Mouse (Mus musculus) thymus, postnatal 0 days (tissue): ENCODE results near the gene Camta1. TPM values are rescaled to one million over a fixed set of nuclear protein-coding genes. Genes with fewer than 3 reads are reported as not detected.

Source experiments
- DNase-seq: peaks from one replicate; pipeline ENCODE4 v3.0.0-alpha.2; 2015; ENCODE audit warnings: low spot score
- polyA plus RNA-seq: library from polyadenylated mRNA; unstranded; fragments of >200 nt; fragmentation: Nextera tagmentation; extraction: Ambion mirVana; gene quantifications from 2 replicates; pipeline ENCODE4 v1.2.1, GENCODE M21; 2015

Gene Camta1
- polyA plus RNA-seq, 1 experiment from 2014 or later = 122 TPM

GRCm38 (mm10) chr4:151401685-151402397 lies 459.8 kb downstream of the Camta1 start:
- no peak for DNase-seq

- DNase-seq = no peak
These were observed 465.1 kb downstream of the Camta1 start for GRCm38 (mm10) chr4:151396536-151396935.

DNA sequence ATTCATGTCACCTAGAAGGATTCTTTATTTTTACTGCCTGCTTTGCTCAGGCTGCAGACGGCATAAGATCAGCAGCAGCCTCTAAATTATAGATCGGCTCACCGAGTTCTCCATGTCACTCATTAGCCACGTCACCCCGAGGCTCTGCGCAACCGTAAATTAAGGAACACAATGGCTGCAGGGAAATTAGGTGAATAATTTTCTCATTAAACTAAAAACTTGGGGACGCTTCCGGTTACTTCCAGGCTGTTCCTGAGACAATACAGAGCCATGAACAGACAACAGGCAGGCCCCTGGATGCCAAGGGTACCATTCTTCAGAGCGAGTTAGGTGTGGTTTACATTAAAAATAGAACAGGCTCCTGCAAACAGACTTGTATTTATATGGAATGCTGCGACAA lies 472.3 kb downstream of the Camta1 start:
- no peak for DNase-seq

DNA sequence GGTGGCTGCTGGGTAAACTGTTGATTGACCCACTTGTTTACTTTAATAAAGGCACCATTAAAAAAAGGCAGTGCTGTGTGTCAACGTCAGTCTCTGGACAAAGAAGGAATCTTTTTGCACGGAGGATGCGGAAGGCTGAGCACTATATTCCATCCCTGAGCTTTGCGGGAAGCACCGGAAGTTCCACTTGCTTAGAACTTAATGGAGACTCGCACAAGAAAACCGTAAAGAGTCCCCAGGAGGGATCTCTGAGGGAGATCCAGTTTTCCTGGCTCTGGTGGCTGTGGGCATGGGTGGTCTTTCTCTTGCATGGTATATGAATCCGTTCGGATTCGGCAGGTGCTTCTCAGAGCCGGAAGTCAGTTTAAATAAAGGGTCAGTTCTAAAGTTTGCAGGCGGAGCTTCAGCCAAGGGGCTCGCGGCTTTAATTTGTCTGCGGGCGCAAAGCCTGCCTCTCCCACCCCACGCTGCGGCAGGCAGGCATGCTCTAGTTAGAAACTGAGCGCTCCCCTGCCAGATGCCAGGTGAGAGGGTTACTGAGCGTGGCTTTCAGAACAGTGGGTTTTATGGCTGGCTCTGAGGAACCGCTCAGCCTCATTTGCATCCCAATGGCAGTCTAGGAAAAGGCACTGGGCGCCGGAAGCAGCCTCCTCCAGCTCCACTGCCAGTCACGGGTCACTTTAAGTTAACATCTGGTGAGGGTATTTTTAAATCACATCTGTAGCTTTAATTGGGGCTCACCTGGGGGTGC lies 474.8 kb downstream of the Camta1 start:
- no peak for DNase-seq

- no peak for DNase-seq
These were observed 475.5 kb downstream of the Camta1 start for GRCm38 (mm10) chr4:151385985-151386700.

GRCm38 (mm10) chr4:151377731-151378130 lies 483.9 kb downstream of the Camta1 start:
- no peak for DNase-seq

DNA sequence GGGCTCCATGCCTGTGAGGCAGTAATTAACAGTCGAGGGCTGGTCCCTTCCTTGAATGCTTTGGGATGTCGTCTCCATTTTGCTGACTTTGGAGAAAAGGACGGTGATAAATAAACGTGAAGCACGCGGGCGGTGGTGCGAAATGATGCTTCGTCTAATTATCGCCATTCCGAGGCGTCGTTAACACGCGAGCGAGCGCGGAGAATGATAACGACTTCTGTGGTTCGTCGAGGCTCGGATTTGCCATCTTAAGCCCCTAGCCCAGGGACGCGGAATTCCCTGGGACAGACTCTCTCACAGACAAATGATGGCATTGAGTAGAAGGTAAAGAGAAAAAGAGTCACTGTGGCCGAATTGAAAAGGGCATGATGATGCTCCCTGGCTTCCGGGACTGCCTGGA lies 485.4 kb downstream of the Camta1 start:
- DNase-seq = no peak

- DNase-seq = no peak
These were observed 488.7 kb downstream of the Camta1 start for GRCm38 (mm10) chr4:151372855-151373566.

- no peak for DNase-seq
These were observed 494.6 kb downstream of the Camta1 start for GRCm38 (mm10) chr4:151366941-151367545.

DNA sequence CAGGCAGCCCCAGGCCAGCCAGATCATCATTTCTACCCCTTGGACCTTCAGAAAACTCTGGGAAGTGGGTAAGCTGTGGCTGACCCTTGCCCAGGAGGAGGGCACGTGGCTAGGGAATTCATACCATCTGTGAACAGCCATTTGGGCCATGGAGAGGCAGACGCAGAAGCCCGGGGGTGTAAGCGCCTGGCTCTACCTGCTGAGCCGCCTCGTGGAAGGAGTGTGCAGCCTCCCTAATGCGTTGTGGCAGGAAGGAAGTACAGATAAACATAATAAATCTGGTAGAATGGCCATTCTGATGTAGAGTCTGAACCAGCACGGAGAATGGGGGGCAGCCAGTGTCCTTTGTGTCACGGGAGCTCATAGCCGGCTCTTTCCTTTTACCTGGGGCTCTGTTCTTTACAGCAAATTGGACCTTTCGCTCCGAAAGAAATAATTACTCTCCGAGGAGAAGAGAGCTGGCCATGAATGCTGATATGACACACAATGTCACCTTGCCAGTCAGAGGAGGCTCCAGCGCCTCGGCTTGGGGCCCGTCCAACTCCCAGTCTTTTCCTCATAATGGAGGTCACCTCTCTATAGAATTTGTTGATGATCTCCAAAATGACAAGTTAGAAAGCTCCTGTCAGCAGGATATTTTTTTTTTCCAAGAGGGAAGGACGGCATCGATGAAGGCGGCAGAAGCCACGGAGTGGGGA lies 500.6 kb downstream of the Camta1 start:
- no peak for DNase-seq

GRCm38 (mm10) chr4:151355505-151355904 lies 506.2 kb downstream of the Camta1 start:
- DNase-seq = no peak

GRCm38 (mm10) chr4:151352791-151353190 lies 508.9 kb downstream of the Camta1 start:
- no peak for DNase-seq

DNA sequence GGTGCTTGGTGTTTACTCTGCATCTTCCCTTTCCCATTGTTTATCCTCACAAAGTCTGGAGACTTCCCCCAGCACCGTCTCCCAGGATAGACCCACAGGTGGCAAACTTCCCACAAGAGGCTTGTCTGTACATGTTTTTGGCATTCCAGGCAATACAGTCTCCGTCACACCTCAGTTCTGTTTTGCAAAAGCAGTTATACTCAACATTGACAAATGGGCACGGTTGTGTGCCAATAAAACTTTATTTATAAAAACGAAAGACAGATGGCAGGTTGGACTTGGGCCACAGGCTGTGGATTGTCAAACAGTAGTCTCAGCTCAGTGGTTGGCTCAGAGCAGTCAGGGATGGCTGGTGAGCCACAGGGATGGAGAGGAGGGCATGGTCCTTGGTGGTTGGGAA lies 509.4 kb downstream of the Camta1 start:
- DNase-seq = no peak

DNA sequence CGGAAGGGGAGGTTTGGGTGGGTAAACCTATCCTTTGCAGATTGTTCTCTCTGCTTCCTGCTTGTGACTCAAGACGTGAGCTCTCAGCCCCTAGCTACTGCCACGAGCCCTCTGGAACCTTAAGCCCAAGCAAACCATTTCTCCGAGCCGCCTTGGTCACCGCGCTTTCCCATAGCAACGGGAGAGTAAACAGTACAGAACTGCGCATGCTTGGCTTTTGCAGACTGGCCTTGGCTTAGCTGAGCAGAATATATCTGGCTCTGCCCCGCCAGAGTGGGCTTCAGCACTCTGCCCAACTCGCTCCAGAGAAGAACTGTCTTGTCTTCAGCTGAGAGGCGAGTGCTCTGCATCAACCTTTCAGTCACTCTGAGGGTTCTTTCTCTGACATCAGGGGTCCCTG lies 509.9 kb downstream of the Camta1 start:
- DNase-seq = no peak

DNA sequence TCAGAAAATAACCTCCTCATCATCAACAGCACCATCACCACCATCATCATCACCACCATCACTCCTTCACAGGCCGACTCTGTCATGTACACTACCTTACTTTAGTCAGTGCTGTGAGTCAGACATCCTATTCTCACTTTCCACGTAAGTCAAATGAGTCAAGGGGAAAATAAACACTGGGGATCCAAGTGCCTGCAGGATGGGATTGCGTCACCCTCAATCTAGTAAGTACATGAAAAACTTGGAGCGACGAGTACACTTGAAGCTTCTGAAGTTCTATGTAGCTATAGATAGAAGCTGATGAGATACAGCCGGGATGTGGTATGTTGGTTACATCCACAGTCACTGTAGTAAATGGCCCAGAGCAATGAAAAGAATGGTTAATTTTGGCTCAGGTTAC lies 514.1 kb downstream of the Camta1 start:
- DNase-seq = no peak

- DNase-seq = no peak
These were observed 515.0 kb downstream of the Camta1 start for GRCm38 (mm10) chr4:151346673-151347072.

DNA sequence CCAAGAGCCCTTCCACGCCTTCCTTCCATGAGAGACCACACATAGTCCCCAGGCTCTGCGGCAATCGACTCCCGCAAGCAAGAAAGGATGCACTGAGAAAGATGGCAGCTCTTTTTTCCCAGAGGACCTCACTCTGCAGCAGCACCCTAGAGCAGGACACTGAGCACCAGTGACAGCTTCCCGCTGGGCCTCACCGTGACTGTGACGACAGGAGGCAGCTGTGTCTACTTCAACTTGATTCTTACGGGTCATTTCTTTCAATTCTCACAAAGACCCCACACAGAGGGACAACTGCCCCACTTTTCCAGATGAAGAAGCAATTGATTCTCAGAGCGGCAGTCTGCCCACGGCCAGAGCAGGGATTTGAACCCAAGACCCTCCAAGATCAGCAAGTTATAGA lies 516.9 kb downstream of the Camta1 start:
- no peak for DNase-seq

GRCm38 (mm10) chr4:151339421-151339820 lies 522.3 kb downstream of the Camta1 start:
- DNase-seq = no peak

DNA sequence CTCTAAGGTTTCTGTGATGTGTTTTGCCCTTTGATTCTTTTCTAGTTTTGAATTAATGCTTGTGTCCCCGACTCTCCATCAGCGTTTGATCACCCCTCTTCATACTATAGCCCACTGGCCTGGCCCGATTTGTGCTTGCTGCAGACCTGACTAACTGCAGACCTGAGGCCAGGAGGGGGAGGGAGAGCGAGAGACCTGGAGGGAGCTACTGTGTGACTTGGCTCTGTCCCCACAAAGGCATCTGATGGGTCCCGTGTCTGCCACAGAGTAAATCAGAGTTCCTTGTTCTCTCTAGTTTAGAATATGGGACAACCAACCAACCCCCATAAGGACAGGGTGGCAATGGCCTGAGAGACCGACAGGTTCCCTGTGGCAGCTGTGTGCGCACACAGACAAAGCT lies 522.7 kb downstream of the Camta1 start:
- no peak for DNase-seq

GRCm38 (mm10) chr4:151337543-151337942 lies 524.1 kb downstream of the Camta1 start:
- no peak for DNase-seq

DNA sequence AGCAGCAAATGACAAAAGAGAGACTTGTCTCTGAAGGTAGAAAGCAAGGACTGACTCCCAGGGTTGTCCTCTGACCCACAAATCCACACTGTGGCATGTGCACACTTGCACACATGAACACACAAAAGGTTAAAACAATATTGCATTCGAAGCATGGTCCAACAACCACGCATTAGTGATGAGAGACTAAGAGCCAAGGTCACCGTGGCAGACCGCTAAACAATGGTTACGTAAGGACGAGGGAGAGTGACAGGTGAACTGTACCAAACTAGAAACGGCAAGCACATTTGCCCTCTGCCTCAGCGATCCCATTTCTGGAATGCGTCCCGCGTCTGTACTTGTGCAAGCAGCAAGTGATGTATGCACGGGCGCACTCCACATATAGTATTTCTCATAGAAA lies 525.3 kb downstream of the Camta1 start:
- DNase-seq = no peak
